Mouse (Mus musculus) frontal cortex, postnatal 14 days (tissue): ENCODE results near the gene Colgalt2.
"Not testable (repeated sequence)": the region's sequence is repeated elsewhere in the genome, so short reads cannot be mapped to it uniquely, and the experiment has no call there.

Experiments
- DNase-seq, 2 experiments: peaks; one replicate each; pipeline ENCODE4 v3.0.0; 2022; ENCODE audit warnings: low spot score in 2 of 2

Colgalt2 gene

DNA sequence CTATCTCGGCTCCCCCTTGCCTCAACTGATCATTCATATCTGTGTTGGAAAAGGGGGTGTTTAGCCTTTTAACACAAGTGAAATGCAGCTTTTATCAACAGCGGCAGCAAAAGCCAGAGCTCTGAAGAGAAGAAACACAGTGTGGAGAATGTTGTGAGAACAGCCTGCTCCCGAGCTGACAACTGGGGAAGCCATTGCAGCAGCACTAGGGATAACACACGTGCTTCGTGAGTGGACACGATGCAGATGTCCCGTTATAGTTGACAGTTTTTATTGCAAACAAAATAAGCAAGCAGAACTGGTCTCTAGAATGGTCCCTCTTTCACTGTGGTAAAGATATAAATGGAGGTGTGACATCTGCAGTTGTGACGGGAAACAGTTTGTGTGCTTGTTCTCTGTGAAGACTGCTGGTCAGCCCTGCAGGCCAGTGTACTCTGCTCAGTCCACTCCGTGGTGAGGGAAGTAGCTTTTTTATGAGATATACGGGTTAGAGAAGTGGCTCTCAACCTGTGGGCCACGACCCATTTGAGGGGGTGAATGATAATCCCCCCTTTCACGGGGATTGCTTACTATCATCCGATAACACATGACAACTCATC lies 16.8 kb downstream of the Colgalt2 start:
- no peak for DNase-seq

DNA sequence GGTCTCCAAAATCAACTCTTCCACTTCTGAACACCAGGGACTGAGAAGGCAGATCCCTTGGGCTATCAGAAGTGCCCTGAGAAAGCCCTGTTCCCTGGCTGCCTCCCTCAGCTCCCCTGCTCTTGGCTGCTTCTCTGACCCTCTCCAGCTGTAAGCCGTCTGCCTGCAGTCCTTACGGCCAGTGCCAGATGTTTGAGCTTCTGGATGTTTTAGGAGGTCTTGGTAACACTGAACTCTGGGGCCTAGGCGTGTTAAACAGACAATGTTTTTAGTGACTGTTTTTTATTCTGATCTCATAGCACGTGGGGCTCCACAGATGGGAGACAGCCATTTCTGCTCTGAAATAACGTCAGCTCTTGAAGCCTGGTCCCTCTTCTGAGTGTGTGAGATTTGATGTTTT lies 18.0 kb downstream of the Colgalt2 start:
- DNase-seq: no peak

DNA sequence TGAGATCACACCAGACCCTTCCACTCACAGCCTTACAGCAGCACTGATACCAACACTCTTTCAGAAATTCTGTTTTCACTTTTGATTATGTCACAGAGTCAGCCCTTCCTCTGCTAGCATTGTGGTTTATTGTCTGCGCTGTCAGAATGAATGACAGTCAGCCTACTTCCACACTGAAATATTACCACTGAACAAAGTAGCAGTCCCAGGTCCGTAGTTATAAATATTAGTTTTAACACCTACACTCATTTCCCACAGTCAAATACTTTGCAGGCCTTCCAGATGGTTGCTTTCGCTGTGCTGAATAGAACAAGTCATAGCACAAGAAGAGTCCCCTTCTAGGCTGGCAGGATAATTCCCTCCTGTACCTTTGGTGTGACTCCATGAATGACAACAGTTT lies 22.7 kb downstream of the Colgalt2 start:
- DNase-seq: no peak

DNA sequence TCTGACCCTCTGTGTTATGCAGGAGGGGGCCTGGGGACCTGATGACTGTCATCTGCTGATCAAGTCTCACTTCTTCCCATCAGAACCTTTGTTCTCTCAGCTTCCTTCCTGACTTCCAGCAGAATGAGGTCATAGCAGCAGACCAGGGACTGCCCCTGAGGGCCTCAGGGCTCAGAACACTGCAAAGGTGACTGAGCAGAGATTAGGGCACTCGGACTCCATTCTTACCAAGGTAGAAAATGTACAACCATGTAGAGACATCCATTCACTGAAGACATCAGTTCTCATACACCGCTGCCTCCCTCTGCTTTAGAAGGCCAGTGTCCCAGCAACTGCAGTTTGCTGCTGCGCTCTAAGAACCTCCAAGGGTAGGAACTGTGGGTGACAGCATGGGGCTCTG lies 23.4 kb downstream of the Colgalt2 start:
- DNase-seq: no peak

DNA sequence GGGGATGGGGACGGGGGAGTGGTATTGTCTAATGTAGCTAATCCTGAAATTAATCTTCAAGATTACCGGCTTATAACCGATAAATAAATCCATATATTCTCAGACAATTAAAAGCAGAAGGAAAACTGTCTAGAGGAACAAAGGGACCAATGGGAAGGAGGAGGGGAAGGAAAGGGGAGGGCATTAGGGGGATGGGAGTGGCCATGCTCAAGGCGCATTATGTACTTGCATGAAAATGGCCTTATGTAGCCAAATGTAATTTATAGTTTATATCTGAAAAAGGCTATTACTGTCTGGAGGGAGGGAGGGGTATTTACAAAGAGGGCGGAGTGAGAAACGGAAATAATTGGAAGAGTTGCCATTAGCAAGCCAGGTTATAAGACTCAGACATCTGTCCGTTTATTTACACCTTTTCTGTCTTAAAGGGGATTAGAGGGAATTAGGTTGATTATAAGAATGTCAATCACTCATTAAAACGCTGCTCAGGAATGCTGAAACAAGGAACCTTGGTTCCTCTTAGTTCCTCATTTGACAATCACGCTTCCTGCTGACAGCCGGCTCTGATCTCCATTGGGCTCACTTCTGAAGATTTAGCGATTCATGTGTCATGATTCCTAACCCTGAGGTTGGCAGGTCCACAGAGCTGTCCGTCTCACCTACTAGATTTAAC lies 28.4 kb downstream of the Colgalt2 start:
- DNase-seq: no peak

DNA sequence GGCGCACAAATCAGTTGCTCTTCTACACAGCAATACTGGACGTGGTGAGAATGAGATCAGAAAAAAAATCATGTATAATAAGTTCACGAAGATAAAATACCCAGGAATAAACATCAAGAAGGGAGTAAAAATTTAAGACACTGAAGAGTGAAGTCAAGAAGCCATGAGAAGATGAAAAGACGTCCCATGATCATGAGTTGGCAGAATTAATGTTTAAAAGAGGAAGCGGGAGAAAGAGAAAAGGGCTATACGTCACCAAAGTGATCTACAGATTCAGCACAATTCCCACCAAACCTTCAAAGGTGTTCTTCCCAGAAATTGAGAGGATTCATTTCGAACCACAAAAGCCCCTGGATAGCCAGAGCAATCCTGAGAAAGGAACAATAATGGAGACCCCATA lies 30.2 kb downstream of the Colgalt2 start:
- no peak for DNase-seq

DNA sequence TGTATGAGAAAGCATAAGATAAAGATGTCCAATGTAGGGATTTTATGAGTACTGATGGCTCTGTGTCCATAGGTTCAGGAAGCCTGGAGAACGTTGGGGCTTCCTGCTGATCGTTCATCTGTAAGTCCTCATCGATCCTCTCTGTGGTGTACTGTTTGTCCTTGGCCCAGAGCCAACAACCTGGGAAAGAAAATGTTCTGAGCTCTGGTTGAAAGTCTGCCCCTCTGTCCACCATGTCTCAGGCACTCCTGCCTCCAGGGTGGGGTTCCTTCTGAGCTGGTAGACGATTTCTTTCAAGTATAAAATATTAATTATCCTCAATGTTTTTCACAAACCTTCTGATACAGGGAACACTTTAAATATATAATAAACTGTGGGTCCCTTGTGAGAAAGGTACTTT lies 34.5 kb downstream of the Colgalt2 start:
- no peak for DNase-seq

DNA sequence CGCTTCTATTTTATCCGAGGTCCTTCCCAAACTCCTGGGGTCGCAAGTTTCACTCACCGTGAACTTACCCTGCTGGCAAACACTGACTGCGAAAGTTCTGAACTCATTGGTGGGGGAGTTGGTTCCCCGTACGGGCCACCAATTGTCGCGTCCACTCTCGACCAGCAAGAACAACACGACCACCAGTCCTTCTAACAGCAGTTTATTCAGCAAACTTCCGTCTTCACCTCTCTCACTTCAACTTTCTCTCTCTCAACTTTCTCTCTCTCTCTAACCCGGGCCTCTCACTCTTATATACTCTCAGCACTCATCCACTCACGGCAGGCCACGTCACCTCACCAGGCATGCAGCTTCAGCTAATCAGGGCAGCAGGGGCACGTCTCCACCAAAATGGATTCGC lies 37.9 kb downstream of the Colgalt2 start:
- not testable (repeated sequence) for DNase-seq

DNA sequence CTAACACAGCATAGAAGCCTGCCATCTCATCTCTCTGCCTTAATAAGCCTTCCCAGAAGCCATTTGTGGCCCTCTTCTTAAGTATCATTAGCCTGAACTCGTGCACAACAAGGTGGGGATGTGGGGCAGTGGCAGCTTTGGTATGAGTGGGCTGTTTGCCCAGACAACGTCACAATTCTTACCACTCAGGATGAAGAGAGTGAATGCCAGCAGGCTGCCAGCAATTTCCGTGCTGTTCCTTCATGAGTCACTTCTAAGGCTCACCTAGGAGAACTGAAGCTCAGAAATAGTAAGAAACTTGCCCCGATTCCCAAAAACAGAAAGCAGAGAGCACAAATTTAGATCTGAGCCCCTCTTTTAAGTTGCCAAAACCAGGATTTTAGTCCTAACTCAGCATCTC lies 39.8 kb downstream of the Colgalt2 start:
- no peak for DNase-seq

DNA sequence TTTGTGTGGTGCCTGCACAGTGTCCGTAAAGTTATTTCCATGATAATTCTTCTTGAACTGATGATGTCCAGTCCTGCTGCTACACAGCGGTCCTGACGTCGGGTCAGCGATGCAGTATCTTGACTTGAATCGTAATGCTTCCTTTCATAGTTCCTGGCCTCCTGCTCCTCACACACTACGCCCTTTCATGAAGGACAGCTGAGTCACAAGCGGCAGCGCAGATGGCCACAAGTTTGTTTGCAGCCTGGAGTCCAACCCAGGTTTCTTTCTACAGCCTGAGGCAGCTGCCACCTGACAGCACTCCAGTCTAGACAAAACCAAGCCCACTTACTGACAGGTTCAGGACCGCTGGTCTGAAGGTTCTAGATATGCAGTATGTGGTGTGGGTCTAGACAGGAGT lies 40.2 kb downstream of the Colgalt2 start:
- no peak for DNase-seq

DNA sequence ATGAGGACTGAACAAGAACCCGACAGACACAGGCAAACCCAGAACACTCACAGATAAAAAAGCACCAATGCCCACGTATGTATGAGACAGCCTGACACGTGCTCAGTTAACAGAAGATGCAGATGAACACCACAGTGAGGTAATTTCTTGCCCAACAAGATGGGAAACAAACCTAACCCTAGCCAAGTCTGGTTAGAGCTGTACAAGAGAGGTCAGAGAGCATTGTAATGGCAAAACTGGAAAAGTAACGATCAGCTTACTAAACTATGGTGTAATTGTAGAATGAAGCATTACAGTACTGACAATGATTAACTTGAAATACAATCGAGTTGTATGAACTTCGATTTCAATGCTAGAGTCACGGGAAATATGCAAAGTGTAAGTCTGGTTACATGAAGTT lies 45.0 kb downstream of the Colgalt2 start:
- no peak for DNase-seq

DNA sequence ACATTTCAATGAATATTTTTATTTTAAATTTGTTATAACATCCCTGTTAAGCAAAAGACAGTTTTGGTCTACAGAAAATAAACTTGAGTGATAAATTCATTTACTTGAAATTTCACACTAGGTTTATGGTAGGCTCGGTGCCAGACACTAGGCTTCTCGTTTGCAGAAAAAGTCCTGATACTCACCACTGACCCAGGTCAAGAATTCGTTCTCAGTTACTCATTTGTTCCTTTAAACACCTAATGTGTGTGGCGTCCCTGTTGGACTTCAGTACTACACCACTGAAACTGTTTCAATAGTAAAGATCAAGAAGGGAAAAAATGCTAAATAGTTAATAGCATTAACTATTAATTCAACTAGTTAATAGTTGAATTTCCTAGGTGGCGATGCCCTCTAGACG lies 46.3 kb downstream of the Colgalt2 start:
- no peak for DNase-seq

DNA sequence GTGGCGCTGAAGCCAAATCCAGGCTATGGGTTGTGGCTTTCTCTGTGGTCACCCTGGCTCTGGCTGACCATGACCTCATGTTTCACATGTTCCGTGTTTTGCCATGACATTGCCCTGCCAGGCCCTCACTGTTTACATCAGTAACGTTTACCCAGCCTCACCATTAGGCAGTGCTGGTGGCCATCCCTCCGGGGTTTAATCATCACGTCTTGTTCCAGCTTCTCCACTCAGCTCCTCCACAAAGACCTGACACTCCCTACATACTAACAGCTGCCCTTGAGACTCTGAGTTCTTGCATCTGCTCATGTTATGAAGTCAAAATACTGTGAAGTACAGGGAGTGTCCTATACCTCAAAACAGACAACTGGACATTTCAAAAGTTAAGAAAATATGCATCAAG lies 54.9 kb downstream of the Colgalt2 start:
- no peak for DNase-seq

DNA sequence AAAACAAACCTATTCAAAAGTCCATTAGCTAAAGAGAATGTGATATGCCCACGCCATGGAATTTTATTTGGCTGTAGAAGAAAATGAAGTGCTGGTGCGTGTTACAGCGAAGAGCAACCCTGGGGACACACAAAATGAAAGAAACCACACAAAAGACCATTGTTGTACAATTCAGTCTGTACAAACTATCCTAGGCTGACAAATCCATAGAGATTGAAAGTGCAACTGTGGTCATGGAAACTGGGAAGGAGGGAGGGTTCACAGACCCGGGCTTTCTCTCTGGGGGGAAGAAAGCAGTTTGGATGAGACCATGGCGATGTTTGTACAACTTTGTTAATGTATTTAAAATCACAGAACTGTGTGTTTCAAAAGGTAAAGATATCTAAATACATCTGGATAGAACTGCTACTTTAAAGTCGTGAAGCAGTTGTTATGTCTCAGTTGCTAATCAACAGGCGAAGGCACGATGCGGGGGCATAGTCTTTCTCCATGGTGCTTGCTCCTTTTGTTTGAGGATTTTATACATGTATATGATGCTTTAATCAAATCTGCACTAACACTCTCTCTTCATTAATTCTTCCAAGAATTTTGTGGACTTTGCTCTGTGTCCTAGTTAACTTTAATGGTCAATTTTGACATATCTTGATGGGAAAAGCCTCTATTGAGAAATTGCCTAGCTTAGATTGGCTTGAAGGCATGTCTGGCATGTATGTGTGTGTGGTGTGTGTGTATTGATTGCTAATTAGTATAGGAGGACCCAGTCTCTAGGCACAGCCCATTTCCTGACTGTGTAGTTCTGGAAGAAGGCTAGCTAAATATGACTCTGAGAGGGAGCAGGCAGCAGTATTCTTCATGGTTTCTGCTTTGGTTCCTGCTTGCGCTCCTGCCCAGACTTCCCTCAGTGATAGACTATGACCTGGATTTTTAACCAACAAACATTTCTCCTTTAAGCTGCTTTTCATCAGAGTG lies 55.9 kb downstream of the Colgalt2 start:
- DNase-seq: no peak

DNA sequence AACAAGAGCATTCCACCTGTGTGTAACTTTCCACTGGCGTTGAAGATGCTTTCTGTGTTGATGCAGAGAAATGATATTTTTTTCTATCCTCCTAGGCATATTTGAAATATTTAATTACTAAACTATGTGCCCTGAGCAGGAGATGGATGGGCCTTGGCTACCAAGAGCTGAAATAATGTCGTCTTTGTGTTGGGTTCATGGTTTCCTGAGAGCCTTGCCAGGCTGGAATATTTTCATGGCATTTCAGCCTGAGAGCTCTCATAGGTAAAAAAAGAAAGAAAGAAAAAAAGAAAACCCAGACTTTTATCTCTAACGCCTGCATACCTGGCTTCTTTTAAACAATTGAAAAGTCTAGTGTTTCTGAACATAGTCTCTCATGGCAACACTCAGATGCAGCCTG lies 56.6 kb downstream of the Colgalt2 start:
- no peak for DNase-seq

DNA sequence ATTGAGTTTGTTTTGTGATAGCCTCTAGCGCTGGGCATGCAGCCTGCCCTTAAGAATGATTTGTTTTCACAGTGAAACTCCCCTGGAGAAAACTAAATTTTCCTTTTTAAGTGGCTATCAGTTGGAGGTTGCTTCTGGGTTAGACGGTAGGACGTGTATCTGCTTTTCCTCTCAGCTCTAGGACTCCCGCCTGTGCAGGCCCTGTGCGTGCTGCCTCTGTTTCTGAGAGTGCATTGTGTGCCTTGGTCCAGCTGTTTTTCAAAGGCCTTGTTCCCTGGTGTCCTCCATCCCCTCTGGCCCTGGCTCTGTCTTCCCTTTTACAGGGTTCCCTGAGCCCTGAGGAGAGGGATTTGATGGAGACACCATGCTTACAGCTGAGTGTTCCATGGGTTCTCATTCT lies 58.0 kb downstream of the Colgalt2 start:
- DNase-seq: no peak

DNA sequence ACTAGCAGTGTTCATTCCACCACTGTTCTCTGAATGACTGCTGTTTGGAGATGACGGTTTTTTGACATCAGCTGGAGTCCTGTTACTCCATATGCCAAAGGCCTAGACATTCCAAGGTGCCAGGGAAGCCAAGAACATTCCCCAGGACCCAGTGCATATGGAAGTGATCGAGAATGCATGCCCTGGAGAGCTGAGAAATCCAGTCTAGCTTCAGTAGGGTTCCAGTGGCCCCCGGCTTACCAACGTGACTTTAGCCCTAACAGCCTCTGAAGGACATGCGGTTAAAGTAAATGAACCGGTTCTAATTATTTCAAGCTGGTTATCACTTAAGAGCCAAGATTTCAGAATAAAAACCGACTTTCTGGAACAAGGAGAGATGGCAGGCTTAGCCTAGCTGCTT lies 59.4 kb downstream of the Colgalt2 start:
- no peak for DNase-seq

DNA sequence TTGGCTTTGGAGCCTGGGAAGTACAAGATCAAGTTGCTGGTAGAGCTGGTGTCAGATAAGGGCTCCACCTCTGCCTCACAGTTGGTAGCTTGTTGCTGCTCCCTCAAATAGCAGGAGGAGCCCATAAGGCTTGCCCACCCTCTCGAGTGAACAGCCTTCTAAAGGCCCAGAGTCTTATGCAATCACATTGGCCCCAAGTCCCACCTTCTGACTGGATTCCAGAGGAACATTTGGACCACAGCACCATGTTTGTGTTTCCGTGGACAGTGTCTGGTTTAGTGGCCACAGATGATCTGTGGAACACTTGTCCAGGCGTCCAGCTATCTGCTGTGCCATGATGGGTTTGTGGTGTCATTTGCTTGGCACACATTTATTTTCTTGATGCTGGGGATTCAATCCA lies 61.3 kb downstream of the Colgalt2 start:
- no peak for DNase-seq

DNA sequence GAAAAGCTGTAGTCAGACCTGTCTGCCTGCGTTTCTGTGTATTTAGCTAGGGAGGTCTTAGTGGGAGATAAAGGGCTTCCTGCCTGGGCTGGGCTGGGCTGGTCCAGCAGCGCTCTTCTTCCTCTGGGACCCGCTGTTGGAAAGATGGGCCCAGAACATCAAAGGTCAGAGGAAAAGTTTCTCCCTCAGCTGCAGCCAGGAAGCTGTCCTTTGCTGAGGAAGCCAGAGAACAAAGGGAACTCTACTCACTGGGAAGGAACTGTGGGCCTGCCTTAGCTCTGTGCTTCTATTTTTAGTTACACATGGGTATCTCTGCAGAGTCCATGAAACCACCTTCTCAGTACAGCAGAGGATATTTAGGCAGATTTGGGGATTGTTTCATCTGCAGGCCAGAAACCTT lies 62.2 kb downstream of the Colgalt2 start:
- no peak for DNase-seq

DNA sequence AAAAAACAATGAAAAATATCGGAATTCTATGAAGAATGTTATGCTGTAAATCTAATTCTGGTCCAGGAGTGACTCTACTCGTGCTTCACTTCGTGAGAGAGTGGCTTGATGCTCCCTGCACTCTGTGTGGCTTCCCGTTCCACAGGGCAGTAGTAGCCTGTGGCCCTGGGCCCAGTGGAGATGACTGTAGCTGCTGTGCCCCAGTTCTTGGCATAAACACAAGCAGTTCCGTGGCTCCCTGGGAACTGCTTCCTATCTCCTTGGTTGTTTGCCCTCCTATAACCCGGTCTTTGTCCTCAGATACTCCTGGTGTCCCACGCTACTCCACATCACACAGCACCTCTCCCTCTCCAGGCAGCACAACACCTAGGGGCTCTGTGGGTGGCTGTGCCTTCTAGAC lies 62.7 kb downstream of the Colgalt2 start:
- DNase-seq: no peak

DNA sequence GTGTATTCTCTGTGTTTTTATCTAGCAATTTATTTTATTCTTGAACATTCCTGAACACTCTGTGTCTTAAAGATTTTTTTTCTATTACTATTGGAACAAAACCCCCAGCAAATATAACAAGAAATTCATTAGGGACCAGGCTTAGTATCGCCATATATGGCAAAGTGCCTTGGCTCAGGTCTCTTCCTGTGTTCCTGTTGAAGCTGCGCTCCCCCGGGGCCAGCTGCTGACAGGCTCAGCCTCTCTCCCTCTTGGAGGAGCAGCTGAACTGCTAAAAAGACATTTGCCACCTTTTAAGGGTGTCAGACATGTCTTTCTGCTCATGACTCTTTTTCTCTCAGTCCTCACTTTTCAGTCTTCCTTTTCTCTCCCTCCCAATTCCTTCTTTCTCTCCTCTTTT lies 66.7 kb downstream of the Colgalt2 start:
- DNase-seq: no peak

DNA sequence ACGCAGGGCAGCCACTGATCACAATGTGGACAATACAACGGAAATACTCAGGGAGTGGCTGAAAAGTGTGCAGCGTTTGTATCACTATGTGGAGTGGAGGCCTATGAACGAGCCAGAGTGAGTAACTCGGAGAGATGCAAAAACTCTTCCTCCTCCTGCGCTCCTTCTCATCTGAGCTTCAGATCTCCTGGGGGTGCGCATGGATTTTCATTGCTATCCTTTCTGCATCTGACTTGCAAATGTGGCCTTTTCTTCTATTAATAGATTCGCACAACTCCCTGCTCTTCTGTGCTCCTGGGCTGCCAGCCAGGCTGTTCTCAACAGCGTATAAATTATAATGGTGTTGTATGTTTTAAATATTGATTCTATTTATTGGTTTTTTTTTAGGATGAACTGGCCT lies 68.8 kb downstream of the Colgalt2 start:
- no peak for DNase-seq

DNA sequence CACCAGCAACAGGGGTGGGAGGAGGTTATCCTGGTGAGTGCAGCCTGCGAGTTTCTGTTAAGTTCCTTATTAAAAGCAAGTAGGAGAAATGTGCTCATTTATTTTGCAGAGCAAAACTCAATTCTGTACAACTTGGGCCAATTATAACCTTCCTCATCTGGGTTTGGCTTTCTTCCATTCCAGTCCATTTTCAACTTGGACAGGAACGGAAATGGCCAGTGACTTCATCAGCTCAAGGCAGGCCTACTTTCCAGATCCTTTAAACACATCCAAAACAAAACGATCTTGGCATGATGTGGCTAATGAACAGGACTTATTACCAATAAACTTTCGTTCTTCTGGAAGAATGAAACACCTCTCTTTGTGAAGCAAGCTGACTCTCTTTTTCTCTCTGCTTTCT lies 76.5 kb downstream of the Colgalt2 start:
- no peak for DNase-seq
